Mouse (Mus musculus): ENCODE measurements at regions not wholly inside any gene's neighbourhood (a gene's known extent, or its start where the extent isn't known, plus 50 kb on each side); places are given as distances from the start of the nearest gene placed in this dataset.

GRCm38 (mm10) chr13:111865956-111866355 is 57.2 kb upstream of the Map3k1 start:
- TF ChIP-seq POLR2A (IDR thresholded peaks at IDR 0.05; ENCODE audit: low read depth, low read length) (no peak), CTCF (IDR thresholded peaks at IDR 0.05; ENCODE audit: borderline replicate concordance, insufficient read depth, low read length) (no peak)

Data from embryonic fibroblast, embryonic 13.5 days (primary cell).